Mouse (Mus musculus) olfactory bulb, adult 2 months (tissue): ENCODE measurements around the gene Cmas. TPM values are rescaled to one million over a fixed set of nuclear protein-coding genes. Genes with fewer than 3 reads are reported as not detected.

Source experiments
- H3K27ac ChIP-seq: fragments of 200-500 bp; 2 replicates; pipeline ENCODE4 v1.5.1; 2012; ENCODE audit warnings: low read depth, low read length; ENCODE audit not compliant: insufficient read depth
- H3K4me1 ChIP-seq: fragments of 200-500 bp; 2 replicates; pipeline ENCODE4 v1.6.1; 2012; ENCODE audit warnings: low read length; ENCODE audit not compliant: control insufficient read depth, insufficient read depth
- H3K4me3 ChIP-seq: fragments of 200-500 bp; 2 replicates; pipeline ENCODE4 v1.5.1; 2012; ENCODE audit warnings: mild to moderate bottlenecking, low read depth, low read length, moderate library complexity; ENCODE audit not compliant: insufficient read depth
- CTCF ChIP-seq: fragments of 200-500 bp; IDR thresholded peaks from 2 replicates; pipeline ENCODE4 v1.5.1; 2012; ENCODE audit warnings: low read depth, mild to moderate bottlenecking, low read length, moderate library complexity; ENCODE audit not compliant: insufficient read depth
- POLR2A ChIP-seq: fragments of 200-500 bp; IDR thresholded peaks from 2 replicates; pipeline ENCODE4 v1.6.1; 2012; ENCODE audit warnings: mild to moderate bottlenecking, low read depth, low read length, moderate library complexity; ENCODE audit not compliant: insufficient read depth
- WGBS: fragments of 180-500 bp; shearing (Covaris S2); methylation state at CpG from one replicate; pipeline ENCODE4 v1.1.7; 2018; 5-methylcytosine and 5-hydroxymethylcytosine counted together
- polyA plus RNA-seq: library from polyadenylated mRNA; stranded (reverse); fragments of >200 nt; gene quantifications from 2 replicates; pipeline ENCODE4 v1.2.4, GENCODE M21; 2012; ENCODE audit warnings: low replicate concordance; ENCODE audit not compliant: missing spikeins, insufficient read depth, insufficient read length

The Cmas gene
- polyA plus RNA-seq, 1 experiment: not detected

DNA sequence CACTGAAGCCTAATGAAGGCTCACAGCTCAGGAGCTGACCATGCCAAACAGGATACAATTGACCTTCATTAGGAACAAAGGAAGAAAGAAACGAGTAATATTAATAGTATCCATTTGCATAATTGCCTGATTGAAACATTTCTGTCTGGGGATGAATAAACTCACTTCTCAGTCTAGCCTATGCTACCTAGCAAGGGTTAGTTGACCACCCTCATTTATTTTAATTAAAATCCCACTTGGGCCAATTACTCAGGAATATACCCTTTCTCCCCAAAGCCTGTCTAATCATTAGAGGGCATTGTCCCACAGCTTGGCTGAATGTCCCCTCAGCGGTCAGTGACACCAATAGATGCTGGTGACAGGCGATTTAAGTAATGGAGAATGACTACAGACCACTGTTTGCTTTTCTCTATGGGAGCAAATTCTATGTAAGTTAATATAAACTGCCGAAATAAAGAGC lies 24.1 kb downstream of the Cmas start:
- 61% methylated on average over 4 of the region's 4 CpGs for WGBS
- Histone ChIP-seq H3K27ac (no peak overlapping the region), H3K4me3 (no peak overlapping the region), H3K4me1 (no peaks in the 10 kb centered on the region)
- no peak for TF ChIP-seq POLR2A
- TF ChIP-seq CTCF: no peak

DNA sequence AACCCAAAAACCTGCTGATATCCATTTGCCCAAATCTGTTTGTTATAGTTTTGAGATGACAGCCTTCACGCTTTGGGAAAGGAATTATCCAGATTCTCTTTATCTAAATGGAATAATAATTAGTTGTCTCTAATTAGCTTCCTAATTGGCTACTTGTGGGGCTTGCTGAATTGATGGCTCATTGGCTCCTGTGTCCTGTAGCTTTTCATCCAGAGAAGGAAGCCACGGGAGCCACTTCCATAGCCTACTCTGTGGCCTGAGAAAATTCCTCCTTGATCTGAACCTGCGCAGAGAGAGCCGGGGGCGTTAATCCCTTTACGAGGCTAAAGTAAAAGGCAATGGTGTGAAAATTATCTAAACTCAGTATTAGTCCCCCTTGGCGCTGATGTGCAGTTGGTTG lies 24.8 kb downstream of the Cmas start:
- TF ChIP-seq CTCF: no peak
- no peak for TF ChIP-seq POLR2A
- Histone ChIP-seq H3K4me1 (no peaks in the 10 kb centered on the region), H3K27ac (no peak overlapping the region), H3K4me3 (no peak overlapping the region)
- WGBS: 43% methylated on average over 7 of the region's 7 CpGs

DNA sequence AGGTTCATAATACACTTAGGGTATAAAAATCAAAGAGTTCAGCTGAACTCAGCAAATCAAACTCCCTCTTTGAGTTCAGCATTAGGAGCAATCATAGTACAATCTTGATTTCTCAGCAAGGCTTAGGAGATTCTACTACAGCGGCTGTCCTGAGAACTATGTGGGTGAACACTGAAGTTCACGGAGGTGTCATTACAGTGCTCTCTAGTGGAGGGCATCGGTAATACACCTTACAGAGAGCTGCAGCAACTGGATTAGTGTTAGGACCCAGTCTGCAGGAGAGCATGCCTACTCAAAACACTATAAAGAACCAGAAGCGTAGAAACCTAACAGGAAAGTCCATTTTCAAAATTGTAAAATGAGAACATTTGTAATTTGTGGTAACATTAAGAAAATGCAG lies 28.9 kb downstream of the Cmas start:
- Histone ChIP-seq H3K27ac (no peak overlapping the region), H3K4me1 (peaks cover 4% of the 10 kb centered on the region; the same call in 1 of the 2 replicates), H3K4me3 (no peak overlapping the region)
- TF ChIP-seq CTCF (no peak), POLR2A (no peak)
- 30% methylated on average over 4 of the region's 4 CpGs for WGBS

DNA sequence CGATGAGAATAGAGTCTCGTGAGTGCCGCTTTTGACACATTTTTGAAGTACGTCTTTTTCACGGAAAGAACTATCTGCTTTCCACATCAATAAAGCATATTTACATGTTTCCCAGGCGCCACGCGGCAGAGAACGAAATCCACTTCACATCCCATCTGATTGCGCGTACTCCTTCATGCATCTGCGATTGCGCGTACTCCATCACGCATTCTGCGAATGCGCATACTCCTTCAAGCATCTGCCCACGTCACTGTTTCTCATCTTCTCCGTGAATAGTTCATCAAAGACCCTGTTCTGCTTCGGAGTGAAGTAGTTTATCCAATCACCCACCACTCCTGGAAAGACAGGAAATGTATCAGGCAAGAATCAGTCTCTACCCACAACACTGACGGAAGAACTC lies 29.6 kb downstream of the Cmas start:
- Histone ChIP-seq H3K4me3 (no peak overlapping the region), H3K27ac (no peak overlapping the region), H3K4me1 (peaks cover 4% of the 10 kb centered on the region; the same call in 1 of the 2 replicates)
- WGBS: 92% methylated on average over 21 of the region's 21 CpGs
- no peak for TF ChIP-seq POLR2A
- TF ChIP-seq CTCF: no peak

DNA sequence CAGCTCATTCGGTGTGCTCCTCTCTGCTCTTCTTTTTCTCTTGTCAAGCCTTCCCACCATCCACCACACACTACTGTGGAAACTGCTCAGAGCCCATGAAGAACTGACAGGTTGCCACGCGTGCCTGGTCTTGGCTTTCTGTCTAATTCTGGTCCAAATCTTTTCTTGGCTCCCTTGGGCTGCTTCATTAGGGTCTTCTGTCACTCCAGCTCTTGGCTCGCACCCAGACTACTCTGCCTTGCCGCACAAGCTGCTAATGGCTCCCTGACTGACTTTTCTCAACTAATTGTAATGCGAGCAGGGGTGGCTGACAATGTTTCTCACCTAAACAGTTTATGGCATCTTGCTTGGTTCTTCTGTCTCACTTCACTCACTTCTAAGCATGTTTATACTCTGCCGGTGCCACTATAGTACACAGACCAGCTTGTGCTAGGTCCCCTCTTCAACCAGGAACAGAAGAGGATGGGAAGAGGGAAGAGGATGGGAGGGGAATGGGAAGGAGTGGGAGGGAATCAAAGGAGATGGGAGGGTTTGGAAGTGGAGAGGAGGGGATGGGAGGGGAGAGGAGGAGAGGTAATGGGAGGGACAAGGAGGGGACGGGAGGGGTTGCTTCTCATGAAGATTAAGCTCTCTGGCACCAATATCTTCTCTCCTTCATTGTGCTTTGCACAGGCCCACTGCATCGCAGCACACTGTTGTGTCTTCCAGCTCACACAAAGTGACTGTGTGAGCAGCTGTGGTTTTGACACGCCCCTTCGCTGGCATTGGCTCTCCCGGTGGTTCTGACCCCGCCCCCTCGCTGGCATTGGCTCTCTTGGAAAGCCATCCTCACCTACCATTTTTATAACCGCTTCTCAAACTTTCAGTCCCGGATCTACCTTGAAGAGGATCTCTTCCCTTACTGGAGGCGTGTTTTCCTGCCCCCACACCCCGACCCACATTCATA lies 31.8 kb downstream of the Cmas start:
- Histone ChIP-seq H3K4me1 (peaks cover 4% of the 10 kb centered on the region; the same call in 1 of the 2 replicates), H3K4me3 (no peak overlapping the region), H3K27ac (no peak overlapping the region)
- no peak for TF ChIP-seq POLR2A
- no peak for TF ChIP-seq CTCF
- WGBS: 46% methylated on average over 18 of the region's 18 CpGs

DNA sequence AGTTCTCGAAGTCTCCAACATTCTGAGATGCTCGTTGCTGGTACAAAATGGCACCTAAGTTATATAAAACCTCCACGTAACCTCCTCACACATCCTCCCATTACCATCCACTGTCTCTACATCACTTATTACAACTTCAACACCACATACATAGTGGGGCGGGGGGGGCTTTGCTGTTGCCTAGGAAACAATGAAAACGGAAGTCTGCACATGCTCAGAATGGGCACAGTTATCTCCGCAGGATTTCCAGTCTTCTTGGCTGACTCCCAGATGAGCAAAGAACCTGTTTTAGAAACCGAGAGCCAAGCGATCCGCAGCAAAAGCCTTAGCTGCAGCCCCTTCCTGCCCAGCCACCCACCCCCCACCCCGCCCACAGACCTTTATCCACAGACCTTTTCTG lies 33.2 kb downstream of the Cmas start:
- Histone ChIP-seq H3K4me1 (peaks cover 6% of the 10 kb centered on the region; the same call in 1 of the 2 replicates), H3K4me3 (no peak overlapping the region), H3K27ac (no peak overlapping the region)
- TF ChIP-seq POLR2A (no peak), CTCF (no peak)
- 63% methylated on average over 10 of the region's 10 CpGs for WGBS

DNA sequence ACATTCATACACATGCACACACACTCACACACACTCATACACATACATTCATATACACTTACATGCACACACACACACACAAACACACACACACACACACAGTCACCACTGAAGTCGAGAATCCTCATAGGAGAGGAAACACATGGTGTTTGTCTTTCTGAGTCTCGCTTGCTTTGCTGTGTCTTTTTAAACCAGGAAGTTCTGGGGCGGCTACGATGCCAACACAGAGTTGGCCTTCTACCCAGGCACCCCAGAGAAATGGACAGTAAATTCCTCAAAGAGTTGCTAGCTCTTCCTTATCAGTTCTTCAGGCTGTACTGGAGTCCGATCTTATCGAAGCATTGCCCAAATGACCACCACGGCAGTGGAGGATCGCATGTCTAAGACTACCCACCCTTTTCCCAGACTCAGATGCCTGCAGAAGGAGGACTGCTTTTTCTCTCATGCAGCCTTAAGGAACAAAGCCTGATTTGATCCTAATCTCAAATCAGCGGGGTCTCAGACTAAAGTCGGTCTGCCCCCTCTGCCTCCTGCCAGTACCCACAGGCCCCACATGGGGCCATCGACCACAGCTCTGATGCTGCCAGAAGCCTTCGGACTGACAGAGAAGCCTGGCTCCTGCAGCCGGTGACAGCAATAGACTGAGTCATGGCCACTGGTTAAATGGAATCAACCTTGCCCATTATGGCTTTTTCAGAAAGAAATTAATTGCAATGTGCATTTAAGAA lies 35.9 kb downstream of the Cmas start:
- Histone ChIP-seq H3K27ac (no peak overlapping the region), H3K4me3 (no peak overlapping the region), H3K4me1 (peaks cover 6% of the 10 kb centered on the region; the same call in 1 of the 2 replicates)
- no peak for TF ChIP-seq POLR2A
- no peak for TF ChIP-seq CTCF
- WGBS: 63% methylated on average over 13 of the region's 13 CpGs

DNA sequence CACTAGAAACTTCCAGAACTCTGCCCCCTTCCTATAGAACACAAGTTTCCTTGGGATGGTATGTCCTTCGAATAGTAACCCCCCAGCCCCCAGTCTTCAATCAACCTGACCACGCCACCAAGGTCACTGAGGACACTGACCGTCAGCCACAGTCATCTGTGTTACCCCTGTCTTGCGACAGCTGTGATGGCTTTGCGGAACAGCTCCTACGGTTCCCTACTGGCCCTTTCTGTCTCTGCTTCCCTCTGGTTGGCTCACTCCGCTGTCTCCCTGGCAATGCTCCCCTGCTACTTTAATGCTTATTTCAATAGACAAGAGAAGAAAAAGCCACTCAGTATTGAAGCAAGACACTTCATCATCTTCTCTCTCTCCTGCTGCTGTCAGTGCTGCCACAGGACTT lies 37.0 kb downstream of the Cmas start:
- WGBS: 62% methylated on average over 7 of the region's 7 CpGs
- TF ChIP-seq POLR2A: no peak
- TF ChIP-seq CTCF: no peak
- Histone ChIP-seq H3K4me1 (peaks cover 4% of the 10 kb centered on the region; the same call in 1 of the 2 replicates), H3K27ac (no peak overlapping the region), H3K4me3 (no peak overlapping the region)

DNA sequence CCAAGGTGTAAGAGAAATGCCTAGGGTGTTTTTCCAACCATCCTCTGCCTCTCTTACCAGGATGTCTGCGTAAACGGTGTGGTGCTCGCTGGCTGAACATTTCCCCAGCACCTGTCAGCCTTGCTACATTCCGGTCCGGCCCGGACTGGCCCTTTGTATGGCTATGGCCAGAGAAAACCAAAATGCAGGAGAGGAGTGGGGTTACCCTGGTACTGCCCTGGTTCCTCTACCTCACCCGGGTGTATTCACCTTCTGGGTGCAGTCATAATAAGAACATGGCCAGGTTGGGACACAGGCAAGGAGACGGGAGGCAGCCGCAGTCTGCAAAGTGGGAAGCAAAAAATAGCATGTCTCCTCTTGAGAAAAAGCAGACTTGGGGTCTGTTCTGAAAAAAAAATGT lies 38.6 kb downstream of the Cmas start:
- WGBS: 94% methylated on average over 9 of the region's 9 CpGs
- Histone ChIP-seq H3K4me1 (peaks cover 2% of the 10 kb centered on the region; the same call in 1 of the 2 replicates), H3K27ac (no peak overlapping the region), H3K4me3 (no peak overlapping the region)
- TF ChIP-seq CTCF: no peak
- no peak for TF ChIP-seq POLR2A
